Comparison of ENCODE assay signal across 25 mouse cellular contexts in the genomic region with DNA sequence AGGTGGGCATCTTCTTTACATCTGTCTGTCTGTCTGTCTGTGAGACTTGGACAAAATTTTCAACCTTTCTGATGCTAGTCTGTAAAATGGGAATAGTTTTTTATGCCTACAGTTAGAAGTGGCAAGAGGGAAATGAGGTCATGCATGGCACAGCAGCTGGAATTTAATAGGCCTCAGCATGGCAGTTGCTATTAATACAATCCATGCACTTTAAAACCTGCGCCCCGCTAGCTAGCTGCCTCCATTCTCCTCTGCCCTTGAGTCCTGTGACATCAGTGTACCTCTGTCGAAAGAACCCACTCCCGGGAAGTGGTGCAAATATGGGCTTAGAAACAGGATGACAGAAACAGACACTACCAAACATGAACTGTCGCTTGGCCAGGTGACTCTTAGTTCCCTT.
"Had no signal": no experiment of that assay in that cellular context is flagged by ENCODE, and none has a peak within 500 bp of the region (broad histone marks: within the 10 kb centered on the region; RNA-seq: fewer than 3 reads in every experiment).

No protein-coding gene starts in this region.

- H3K27me3 ChIP-seq: heart, embryonic 13.5 days; heart, embryonic 15.5 days; hindbrain, embryonic 12.5 days; intestine, embryonic 15.5 days; liver, embryonic 13.5 days; liver, embryonic 15.5 days had no signal

- H3K4me2 ChIP-seq: heart, embryonic 11.5 days; heart, embryonic 13.5 days; heart, embryonic 15.5 days; hindbrain, embryonic 12.5 days; hindbrain, embryonic 14.5 days; intestine, embryonic 15.5 days; limb, embryonic 12.5 days; liver, embryonic 11.5 days; liver, embryonic 13.5 days; liver, embryonic 15.5 days had no signal

- H3K36me3 ChIP-seq: heart, embryonic 13.5 days; heart, embryonic 15.5 days; hindbrain, embryonic 10.5 days; hindbrain, embryonic 12.5 days; intestine, embryonic 15.5 days; limb, embryonic 10.5 days; limb, embryonic 12.5 days; liver, embryonic 13.5 days; liver, embryonic 15.5 days had no signal

- H3K9ac ChIP-seq: heart, embryonic 13.5 days; heart, embryonic 15.5 days; hindbrain, embryonic 12.5 days; hindbrain, embryonic 14.5 days; intestine, embryonic 15.5 days; limb, embryonic 12.5 days; liver, embryonic 13.5 days; liver, embryonic 15.5 days had no signal

- ATAC-seq: hindbrain, embryonic 16.5 days; inflammation-experienced regulatory T-cells, adult 6 months; intestine, embryonic 15.5 days; intestine, postnatal 0 days had no signal

- H3K4me3 ChIP-seq: heart, embryonic 13.5 days; heart, embryonic 15.5 days; hindbrain, embryonic 10.5 days; hindbrain, embryonic 12.5 days; intestine, embryonic 15.5 days; layer of hippocampus, adult 2 months; limb, embryonic 10.5 days; limb, embryonic 12.5 days; liver, embryonic 13.5 days; liver, embryonic 15.5 days had no signal

- DNase-seq: gastrocnemius, postnatal 14 days; heart, adult 18-20 months; heart, postnatal 10 days; heart, postnatal 4 days; kidney, adult 18-20 months; kidney, adult 8-10 months; kidney, postnatal 10 days; kidney, postnatal 4 days; liver; liver, embryonic 13.5 days had no signal

- H3K9me3 ChIP-seq: heart, embryonic 13.5 days; heart, embryonic 15.5 days; hindbrain, embryonic 10.5 days; hindbrain, embryonic 12.5 days; intestine, embryonic 15.5 days; limb, embryonic 10.5 days; limb, embryonic 12.5 days; liver, embryonic 13.5 days; liver, embryonic 15.5 days had no signal

- H3K4me1 ChIP-seq: intestine, embryonic 15.5 days; liver, embryonic 13.5 days; liver, embryonic 15.5 days had no signal

- H3K27ac ChIP-seq: heart, embryonic 13.5 days; heart, embryonic 15.5 days; hindbrain, embryonic 12.5 days; hindbrain, embryonic 14.5 days; intestine, embryonic 15.5 days; layer of hippocampus, adult 2 months; limb, embryonic 10.5 days; limb, embryonic 12.5 days; liver, embryonic 13.5 days; liver, embryonic 15.5 days had no signal
